Mouse (Mus musculus): Measurements from ENCODE around the gene Serpina3g.

- TF ChIP-seq CTCF (IDR thresholded peaks at IDR 0.05; ENCODE audit: extremely low read depth, insufficient read length, insufficient replicate concordance, low read depth, low read length) (no peak), POLR2A (IDR thresholded peaks at IDR 0.05; ENCODE audit: low read depth, low read length) (no peak)
These were observed 21.6 kb upstream of the Serpina3g start, which contains the start of gene Serpina3f for GRCm38 (mm10) chr12:104214445-104214753.

Data from small intestine, adult 2 months (tissue).